Mouse (Mus musculus) stomach, postnatal 0 days (tissue): Measurements from ENCODE around the gene Rhoj.

Experiments used
- CTCF ChIP-seq: IDR thresholded peaks from 2 replicates; pipeline ENCODE4 v1.5.1; 2016; ENCODE audit warnings: antibody characterized with exemption, low read depth, mild to moderate bottlenecking, moderate library complexity
- EP300 ChIP-seq: optimal IDR thresholded peaks from 2 replicates; pipeline ENCODE3; 2016; ENCODE audit warnings: antibody characterized with exemption

DNA sequence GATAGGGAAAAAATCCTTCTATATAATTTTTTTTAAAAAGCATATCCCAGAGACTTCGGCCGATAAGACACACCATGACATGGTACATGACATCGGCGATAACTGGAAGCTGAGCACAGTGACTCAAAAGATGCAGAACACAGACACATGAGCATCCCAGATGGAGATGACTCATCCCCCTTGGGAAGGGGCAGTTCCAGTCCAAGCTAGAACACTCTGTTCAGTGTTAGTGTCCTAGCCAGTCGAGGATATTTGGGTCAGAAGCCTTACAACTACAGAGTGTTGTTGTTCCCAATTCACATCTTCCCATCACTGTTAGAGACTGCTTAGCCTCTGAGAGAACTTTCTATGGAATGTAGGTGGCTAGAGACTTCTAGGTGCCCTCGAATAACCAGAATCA, 4.0 kb upstream of the Rhoj start:
- no peak for TF ChIP-seq CTCF
- TF ChIP-seq EP300, result no peak
